Mouse (Mus musculus): ENCODE measurements around the gene Oasl1.
A peak's percentile ranks its signal among the peaks of the same experiment; 100 is the strongest.
"Not testable (repeated sequence)": the region's sequence is repeated elsewhere in the genome, so short reads cannot be mapped to it uniquely, and the experiment has no call there.

The Oasl1 gene

DNA sequence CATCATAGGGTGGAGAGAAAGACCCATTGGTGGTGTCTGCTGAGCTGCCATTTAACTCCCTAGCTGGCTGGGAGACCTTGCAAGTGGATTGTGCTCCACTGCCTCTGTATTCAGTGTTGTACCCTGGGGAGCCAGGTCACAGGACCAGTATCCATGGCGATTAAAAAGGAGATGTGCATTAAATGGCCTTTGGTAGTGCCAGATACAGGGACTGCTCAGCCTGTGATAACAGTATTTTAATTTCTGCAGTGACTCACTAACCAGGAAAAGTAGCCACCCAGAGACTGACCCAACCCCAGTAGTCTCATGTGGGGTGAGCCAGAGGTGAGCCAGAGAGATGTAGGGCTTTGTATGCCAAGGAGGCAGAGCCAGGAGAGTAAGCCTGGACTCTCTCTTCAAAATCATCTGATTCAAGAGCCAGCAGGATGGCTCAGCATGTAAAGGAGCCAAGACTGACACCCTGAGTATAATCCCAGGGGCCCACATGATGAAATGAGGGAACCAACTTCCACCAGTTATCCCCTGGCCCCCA is 3.2 kb downstream of the Oasl1 start:
- no peak for DNase-seq (ENCODE audit: low read depth)

DNA sequence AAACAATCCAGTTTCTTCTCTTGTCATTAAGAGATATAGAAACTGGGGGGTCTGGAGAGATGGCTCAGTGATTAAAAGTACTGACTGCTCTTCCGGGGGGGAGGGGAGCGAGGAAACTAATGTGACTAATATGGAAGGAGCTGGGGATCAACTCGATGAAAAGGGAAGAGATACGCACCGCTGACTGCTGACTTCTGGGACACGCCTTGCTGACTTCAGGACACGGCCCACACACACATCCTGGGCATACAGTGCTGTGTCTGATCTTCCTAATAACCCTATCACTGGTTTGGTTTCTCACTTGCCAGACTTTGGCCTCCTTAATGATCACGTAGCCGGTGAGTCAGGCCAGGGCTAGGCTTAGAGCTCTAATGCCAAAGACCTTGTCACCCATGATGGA is 3.7 kb downstream of the Oasl1 start:
- DNase-seq (ENCODE audit: low read depth), result no peak

DNA sequence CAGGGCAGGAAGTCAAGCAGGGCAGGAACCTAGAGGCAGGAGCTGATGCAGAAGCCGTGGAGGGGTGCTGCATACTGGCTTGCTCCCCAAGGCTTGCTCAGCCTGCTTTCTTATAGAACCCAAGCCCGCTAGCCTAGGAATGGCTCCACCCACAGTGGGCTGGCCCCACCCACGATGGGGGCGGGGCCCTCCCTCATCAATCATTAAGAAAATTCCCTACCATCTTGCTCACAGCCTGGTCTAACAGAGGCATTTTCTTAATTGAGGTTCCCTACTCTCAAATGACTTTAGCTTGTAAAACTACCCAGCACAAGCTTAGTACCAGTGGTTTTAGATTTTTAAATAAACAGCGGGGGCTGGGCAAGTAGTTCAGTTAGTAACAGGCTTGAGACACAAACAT is 8.6 kb downstream of the Oasl1 start:
- DNase-seq (ENCODE audit: low read depth), result no peak

DNA sequence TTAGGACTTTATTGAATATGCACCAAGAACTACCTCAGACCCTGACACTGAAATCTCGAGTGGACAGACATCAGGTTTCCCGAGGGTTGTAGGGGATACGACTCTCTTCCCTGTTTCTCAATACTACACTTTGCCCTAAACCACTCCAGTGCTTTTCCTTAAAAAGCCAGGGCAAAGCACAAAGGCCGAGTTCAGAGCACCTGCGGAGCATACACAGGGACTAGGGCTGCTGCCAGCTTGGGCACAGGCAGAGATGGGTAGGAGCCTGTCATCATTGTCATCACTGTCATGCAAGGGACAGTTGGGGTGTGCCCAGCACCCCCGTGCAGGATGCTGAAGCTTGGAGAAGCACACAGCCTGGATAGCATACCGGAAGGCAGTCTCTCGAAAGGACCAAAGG is 10.2 kb downstream of the Oasl1 start:
- DNase-seq (ENCODE audit: low read depth), result no peak

DNA sequence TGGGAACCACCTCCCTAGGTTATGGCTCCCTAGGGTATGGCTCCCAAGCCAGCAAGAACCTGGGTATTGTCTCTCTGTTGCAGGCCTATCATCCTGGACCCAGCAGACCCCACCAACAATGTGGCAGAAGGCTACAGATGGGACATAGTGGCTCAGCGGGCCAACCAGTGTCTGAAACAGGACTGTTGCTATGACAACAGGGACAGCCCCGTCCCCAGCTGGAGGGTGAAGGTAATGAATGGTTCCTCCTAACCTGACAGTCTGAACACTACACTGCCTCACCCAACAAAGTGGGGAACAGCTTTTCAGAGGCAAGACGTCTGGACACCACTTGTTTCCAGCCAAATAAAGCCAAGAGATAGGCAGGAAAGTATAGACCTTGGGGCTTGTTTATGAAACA is 12.8 kb downstream of the Oasl1 start:
- DNase-seq (ENCODE audit: low read depth), result no peak

DNA sequence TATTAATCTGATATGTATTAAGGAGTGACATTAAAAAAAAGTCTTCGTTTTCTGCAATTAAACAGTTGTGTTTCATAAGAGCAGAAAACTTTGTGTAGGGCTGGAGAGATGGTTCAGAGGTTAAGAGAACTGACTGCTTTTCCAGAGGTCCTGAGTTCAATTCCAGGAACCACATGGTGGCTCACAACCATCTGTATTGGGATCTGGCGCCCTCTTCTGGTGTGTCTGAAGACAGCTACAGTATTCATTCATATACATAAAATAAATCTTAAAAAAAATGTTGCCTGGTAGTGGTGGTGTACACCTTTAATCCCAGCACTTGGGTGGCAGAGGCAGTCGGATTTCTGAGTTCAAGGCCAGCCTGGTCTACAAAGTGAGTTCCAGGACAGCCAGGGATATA is 18.1 kb downstream of the Oasl1 start:
- DNase-seq (ENCODE audit: low read depth), result not testable (repeated sequence)

DNA sequence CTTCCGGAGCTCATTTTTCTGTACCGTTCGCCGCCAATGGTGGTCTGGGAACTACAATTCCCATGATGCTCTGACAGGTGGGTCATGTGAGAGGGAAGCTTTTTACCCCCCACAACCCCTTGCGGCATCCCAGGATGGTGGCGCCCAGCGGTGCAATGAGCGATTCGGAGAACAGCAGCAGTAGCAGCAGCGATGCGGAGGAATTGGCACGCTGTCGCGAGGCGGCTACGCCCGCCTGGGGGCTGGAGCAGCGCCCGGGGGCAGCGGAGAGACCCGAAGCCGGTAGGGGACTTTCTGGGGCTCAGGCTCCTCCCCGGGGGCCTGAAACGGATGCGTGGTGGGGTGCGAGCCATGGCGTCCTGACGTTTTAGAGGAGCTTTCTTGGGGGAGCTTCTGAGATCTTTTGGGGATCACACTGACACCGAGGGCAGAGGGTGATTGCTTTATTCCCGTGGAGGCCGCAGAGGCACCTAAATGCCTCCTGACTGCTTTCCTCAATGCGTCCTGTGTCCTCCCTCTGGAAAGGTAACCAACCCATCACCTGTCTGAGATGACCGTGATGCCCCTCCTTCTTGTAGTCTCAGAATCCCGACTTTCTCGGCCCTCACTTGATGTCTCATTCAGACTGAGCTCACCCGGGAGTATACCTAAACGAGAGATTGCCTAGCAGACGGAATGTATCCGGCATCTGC is 19.2 kb downstream of the Oasl1 start, which contains the start of gene 2210016L21Rik:
Gene 2210016L21Rik (plus strand): TSS at position 85 of the 692 bp plus-strand sequence.
- peak; percentile 85 for DNase-seq (ENCODE audit: low read depth)

DNA sequence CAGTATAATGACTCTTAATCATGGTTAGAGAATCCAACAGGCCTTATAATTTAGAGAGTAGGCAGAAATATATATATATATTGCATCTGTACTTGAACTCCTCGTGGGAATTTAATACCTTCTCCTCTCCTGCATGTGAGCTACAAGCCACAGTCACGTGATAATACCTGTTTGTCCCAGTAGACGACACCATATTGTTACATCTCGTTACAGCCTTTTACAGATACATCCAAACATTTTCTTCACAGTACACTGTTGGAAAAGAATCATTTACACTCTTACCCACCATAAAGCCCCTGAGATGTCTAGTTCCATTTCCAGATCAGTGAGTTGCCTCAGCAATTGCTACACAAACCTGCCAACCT is 19.7 kb downstream of the Oasl1 start:
- no peak for DNase-seq (ENCODE audit: low read depth)

DNA sequence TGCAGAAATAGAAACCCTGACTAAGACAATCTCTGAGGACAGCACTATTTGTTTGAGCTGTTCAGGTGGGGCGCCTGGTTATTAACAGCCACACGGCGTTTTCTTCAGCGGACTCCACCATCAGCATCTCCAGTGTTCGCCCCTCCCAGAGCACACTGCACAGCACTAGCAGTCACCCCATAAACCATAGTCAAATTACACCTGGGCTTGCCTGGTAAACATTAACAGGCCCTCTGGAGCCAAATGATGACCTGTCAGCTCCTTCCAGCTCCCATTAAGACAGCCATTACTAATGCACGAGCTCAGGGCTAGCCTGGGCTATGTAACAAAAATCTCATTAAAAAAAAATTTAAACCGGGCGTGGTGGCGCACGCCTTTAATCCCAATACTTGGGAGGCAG is 22.0 kb downstream of the Oasl1 start:
- DNase-seq (ENCODE audit: low read depth), result no peak

DNA sequence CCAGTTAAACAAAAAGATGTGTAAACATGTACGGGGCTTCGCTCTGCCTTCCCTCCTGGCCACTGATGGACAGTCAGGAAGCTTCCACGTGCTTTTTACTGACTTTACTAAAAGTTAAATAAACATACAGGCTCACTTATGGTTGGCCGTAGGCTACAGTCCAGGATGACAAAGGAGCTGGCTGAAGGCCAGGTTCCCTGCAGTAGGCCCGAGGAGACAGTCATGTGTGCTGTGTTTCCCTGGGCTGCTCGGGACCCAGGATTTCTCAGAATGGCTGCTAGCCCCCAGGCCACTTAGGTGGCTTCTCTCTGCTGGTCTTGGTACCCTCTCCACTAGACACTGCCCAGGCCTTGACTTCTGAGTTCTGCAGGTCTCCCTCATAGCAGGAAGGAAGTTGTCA is 25.9 kb downstream of the Oasl1 start:
- DNase-seq (ENCODE audit: low read depth), result no peak

DNA sequence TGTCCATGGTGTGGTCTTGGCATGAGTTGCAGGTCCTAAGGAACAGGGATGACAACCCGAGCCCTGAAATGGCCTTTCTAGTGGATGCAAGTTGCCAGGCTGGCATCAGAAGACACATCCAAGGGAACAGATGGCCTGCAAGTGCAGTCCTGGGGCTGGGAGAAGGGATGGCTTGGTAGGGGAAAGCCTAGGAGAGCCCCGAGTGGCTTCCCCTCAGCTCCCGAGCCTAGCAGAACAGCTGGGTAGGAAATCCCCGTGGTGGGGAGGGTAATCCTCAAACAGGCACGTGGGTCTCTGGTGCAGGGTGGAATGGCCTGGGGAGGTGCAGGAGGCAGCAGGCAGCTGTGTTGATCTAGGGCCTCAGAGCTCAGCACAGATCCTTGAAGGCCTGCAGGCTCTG is 26.3 kb downstream of the Oasl1 start:
- DNase-seq (ENCODE audit: low read depth), result no peak

DNA sequence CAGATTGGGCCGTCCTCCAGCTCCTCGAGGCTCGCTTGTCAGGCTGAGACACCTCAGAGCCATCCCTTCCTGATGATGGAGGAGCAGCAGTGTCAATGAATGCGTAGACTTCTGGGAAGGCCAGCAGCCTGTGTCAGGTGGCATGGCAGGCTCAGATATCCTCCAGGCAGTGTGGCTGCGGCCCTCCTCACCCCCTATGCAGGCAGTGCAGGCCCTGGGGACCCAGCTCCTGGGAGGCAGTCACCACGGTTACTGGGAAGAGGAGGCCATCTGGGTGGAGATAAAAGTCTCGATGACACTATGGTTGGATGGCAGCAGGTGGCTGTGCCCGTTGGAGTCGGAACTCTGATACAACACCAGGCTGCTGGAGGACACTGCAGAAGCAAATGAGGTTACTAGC is 26.8 kb downstream of the Oasl1 start:
- no peak for DNase-seq (ENCODE audit: low read depth)

DNA sequence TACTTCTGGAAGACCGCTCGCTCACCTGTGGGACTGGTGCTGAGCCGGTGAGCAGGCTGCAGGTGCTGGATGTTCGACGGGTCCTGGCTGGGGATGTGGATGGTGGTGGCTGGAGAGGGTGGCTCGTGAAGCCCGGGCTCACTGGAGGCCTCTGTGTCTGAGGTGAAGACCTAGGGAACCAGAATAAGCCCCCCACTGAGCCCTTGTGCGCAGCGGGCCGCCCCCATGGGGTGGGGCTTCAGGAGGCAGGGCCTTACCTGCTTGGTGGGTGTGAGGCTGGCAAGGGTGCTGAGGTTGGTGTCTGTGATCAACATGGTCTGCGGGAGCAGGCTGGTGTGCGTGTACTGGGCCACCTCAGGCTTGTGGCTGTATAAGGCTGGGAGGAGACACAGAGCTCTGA is 27.6 kb downstream of the Oasl1 start:
- DNase-seq (ENCODE audit: low read depth), result no peak

DNA sequence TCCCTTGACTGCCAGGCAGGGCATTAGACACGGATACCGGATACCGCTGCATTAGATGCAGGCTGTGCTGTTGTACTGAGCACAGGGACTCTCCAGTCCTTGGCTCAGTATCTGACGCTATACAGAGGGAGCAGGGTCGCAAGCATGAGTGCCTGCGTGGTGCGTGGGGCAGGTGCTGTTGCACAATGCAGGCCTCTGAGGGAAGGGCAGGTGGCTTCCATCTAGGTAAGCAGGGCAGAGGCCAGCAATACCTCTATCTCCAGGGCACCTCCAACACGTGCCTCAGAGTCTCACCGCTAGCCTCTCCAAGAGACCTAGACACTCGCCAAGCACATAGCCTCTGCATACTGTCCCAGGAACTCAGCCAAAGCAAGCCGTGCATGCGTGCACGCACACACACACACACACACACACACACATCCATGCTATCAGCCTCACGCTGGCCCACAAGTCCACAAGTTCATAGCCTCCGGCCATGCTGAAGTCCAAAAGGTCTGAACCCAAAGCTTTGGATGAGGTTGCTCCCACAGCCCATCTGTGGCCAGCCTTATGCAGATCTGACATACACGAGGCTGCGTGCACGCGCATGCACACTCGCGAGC is 28.3 kb downstream of the Oasl1 start:
- no peak for DNase-seq (ENCODE audit: low read depth)

DNA sequence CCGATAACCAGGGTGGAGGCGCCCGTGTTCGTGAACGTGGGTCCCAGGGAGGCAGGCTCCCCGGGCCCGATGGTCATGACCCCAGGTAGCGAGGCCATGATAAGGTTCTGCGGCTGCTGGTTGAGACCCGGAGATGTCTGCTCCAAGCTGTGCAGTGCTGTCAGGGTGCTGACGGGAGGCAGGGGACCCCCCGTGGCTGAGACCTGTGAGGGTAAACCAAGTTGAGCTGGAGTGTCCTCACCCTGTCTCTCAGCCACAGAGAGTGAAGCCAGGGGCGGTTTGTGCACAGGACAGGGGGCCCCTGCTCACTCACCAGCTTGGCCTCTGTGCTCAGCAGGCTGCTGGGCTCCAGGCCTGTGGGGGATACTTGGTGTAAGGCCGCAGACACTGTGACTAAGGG is 30.3 kb downstream of the Oasl1 start:
- no peak for DNase-seq (ENCODE audit: low read depth)

DNA sequence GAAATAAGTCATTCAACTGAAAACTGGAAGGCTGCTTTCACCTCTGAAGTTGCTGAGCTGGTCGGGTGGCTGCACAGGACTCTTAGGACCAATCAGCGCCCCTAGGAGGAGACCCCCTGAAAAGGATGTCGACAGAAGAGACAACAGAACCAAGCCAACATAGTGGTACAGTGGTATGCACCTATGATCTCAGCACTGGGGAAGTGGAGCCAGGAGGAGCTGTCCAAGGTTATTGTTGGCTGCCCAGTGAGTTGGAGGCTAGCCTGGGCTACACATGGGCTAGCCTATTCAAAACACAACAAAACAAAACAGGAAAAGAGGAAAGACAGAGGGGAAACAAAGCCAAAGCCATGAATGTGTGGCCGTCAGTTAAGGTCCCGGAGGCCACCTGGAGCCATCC is 35.0 kb downstream of the Oasl1 start:
- DNase-seq (ENCODE audit: low read depth), result no peak

DNA sequence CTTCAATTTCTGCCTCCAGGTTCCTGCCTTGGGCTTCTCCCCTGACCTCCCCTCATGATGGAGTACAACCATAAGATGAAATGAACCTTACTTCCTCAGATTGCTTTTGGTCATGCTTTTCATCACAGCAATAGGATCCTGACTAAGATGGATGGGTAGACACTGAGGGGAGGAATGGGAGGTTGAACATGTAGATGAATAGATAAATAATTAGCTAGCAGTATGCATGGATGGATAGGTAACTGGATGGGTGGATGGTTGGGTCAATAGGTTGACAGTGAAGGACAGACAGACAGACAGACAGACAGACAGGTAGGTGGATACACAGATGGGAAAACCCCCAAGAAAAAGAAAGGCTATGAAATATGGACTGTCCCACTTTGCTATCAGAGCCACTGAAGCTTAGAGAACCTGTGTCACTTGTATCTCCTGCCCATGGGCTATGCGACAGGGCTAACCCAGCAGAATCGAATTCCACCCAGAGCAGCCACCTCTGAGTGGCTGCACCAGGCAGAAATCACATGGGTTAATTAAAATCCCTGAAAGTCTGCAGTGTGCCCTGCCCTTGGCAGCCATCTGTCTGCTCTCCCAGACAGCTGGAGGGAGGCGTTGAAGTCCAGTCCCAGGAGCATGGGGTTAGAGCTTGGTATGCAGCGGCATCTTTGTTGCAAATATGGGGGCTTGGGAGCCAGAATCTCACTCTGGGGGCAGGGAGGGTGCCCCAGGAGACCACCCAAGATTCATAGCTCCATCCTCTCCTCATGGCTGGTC is 38.7 kb downstream of the Oasl1 start:
- no peak for DNase-seq (ENCODE audit: low read depth)

DNA sequence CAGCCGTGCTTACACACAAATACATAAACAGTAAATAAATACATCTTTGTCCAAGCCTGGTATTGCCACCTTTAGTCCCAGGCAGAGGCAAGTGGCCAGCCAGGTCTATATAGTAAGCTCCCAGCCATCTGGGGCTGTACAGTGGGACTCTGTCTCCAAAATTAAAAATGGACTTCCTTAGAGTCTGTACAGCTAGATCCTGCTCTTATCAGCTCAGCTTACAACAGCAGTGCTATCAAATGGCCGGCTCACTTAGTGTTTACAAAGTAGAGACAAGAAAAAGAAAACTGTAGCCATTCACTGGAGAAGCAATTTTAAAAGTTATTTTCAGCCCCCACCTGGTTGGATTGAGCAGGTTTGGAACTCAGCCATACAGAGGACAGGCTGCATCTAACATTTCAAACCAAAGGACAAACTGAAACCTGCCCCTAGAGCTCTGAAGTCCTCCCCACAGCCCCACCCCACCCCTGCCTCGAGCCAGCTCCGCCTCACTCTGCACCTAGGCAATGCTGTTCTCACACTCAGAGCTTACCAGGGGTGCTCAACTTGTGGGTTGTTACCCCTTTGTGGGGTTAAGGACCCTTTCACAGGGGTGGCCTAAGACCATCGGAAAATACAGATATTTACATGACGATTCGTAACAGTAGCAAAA is 41.4 kb downstream of the Oasl1 start:
- peak; percentile 15 for DNase-seq (ENCODE audit: low read depth)

DNA sequence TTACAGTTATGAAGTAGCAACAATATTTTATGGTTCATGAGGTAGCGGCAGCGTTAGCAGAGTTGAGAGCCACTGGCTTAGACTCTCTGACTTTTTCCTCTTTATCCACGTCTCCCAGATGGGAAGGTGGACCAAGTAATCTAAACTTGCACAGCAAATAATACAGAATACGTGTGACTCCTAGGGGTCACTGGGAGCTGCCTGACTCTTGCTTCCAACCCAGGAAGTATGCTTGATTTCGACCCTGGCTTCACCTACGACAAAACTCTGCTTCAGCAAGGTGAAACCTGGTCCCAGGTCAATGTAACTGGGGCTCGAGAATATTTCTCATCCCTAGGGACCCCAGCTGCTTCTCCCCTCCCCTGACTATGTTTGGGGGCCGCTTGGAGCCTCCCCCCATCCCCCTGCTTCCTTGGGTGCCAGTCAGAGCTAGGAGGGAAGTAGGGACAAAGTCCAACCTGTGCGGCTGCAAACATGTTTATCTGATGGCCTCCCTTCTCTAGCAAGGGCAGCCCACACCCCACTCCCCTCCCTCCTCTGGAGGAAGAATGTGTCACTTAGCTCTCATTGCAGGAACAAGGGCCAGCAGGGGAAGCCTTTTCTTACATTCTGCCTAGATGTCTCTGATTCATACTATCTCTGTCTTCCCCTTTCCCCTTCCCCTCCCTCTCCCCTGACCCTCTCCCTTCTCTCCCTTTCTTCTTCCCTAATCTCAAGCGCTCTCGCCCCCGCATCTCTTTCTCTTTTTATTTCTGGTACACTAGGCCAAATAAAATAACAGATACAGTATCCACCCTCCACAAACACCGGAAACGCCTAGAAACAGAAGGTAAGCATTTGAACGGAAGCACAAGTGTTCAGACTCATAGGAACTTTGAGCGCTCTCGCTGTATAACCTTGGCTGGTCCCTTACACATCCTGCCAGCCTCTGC is 42.2 kb downstream of the Oasl1 start:
- DNase-seq (ENCODE audit: low read depth), result no peak

DNA sequence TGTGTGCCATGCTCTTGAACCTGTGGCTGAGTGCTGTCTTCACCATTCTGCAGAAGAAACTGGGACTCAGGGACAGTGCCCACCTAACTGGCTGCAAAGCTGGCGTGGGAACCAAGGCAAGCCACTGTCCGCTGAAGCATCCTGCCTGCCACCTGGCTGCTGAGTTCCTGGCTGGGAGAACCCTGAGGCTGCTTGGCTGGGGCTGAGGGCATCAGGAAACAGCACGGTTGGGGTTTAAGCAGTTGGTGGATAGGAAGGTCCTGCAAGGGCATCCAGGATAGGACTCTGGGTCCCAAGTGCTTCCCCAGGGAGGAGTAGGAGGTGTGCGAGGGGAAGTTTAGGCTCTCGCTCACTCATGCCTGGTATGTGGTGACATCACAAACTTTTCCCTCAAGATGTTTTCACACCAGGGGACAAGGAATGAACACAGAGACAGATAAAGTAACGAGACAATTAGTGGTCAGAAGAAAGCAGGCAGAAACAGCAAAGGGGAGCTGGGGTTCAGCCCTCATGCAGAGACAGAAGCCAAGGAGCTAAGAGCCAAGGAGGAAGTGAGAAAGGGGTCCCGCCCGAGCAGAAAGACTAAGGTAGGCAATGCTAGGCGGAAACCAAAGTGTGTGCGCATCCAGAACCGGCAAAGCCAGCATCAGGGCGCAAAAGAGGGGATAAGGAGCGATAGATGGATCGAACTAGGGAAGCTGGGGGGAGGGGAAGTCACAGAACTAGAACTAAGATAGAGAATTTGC is 44.7 kb downstream of the Oasl1 start:
- no peak for DNase-seq (ENCODE audit: low read depth)

DNA sequence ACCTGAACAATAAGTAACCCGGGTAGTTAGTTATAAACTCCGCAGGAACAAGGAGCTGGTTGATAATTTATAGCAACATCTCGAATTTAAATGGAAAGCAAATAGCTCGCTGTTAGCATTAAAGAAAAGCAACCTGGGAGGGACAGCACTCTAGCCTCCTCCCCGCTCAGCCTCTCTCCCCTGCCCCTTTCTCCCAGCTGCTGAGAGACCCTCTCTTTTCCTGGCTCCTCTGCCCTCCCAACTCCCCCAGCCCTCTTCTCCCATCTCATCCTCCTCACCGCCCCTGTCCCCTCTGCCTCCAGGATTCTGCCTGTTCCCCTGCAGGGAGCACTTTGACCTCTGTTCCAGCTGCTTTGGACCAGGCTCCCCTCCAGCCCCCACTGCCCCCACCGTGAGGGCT is 45.6 kb downstream of the Oasl1 start:
- no peak for DNase-seq (ENCODE audit: low read depth)

Data from c-Kit-positive CD71-positive TER-119-negative erythroid progenitor cells, embryonic 14.5 days (primary cell).